Mouse (Mus musculus) mature B cell (primary cell): ENCODE measurements around the gene Fggy.

Source experiments
- in situ Hi-C: fragments of 300-500 bp; cut with MboI; formaldehyde crosslinking; loops from 2 replicates; pipeline ENCODE4 v1.14.3; 2019

Fggy gene

GRCm38 (mm10) chr4:95860601-95861000, 303.3 kb downstream of the Fggy start:
- in situ Hi-C loops: no loop called here

- in situ Hi-C loops: no loop called here
These were observed 303.8 kb downstream of the Fggy start for GRCm38 (mm10) chr4:95861074-95861473.

- in situ Hi-C loops: no loop called here
These were observed 304.4 kb downstream of the Fggy start for GRCm38 (mm10) chr4:95861741-95862155.

GRCm38 (mm10) chr4:95862276-95862675, 305.0 kb downstream of the Fggy start:
- in situ Hi-C loops: no loop called here

- in situ Hi-C loops: no loop called here
These were observed 305.6 kb downstream of the Fggy start for GRCm38 (mm10) chr4:95862781-95863499.

- in situ Hi-C loops: no loop called here
These were observed 306.1 kb downstream of the Fggy start for GRCm38 (mm10) chr4:95863500-95863803.

- in situ Hi-C loops: no loop called here
These were observed 307.9 kb downstream of the Fggy start for GRCm38 (mm10) chr4:95865251-95865650.

- in situ Hi-C loops: no loop called here
These were observed 308.6 kb downstream of the Fggy start for GRCm38 (mm10) chr4:95865882-95866281.

GRCm38 (mm10) chr4:95867103-95867502, 309.8 kb downstream of the Fggy start:
- in situ Hi-C loops: no loop called here

- in situ Hi-C loops: no loop called here
These were observed 311.0 kb downstream of the Fggy start for GRCm38 (mm10) chr4:95868348-95868747.

GRCm38 (mm10) chr4:95871216-95871881, 314.0 kb downstream of the Fggy start:
- in situ Hi-C loops: loop anchor here (5.0 kb wide), 1 partner anchor 864 kb away; no protein-coding TSS in a partner anchor

GRCm38 (mm10) chr4:95875896-95876295, 318.6 kb downstream of the Fggy start:
- in situ Hi-C loops: no loop called here

- in situ Hi-C loops: no loop called here
These were observed 320.1 kb downstream of the Fggy start for GRCm38 (mm10) chr4:95877436-95877835.

- in situ Hi-C loops: no loop called here
These were observed 324.5 kb downstream of the Fggy start for GRCm38 (mm10) chr4:95881751-95882350.

GRCm38 (mm10) chr4:95884184-95885145, 327.2 kb downstream of the Fggy start:
- in situ Hi-C loops: no loop called here

GRCm38 (mm10) chr4:95895199-95895754, 338.0 kb downstream of the Fggy start:
- in situ Hi-C loops: no loop called here

GRCm38 (mm10) chr4:95896571-95896970, 339.3 kb downstream of the Fggy start:
- in situ Hi-C loops: no loop called here

- in situ Hi-C loops: no loop called here
These were observed 340.0 kb downstream of the Fggy start for GRCm38 (mm10) chr4:95897236-95897874.

- in situ Hi-C loops: no loop called here
These were observed 341.4 kb downstream of the Fggy start for GRCm38 (mm10) chr4:95898714-95899113.

- in situ Hi-C loops: no loop called here
These were observed 342.8 kb downstream of the Fggy start for GRCm38 (mm10) chr4:95899926-95900712.
